Mouse (Mus musculus): Measurements from ENCODE around the gene Zfp606.

The Zfp606 gene

GRCm38 (mm10) chr7:12478158-12479008 is at the start of gene Zfp606:
TSS of gene Zfp606 (plus strand) at chr7:12478293.
- DNase-seq (ENCODE audit: low read depth, low spot score): peak; percentile 91

GRCm38 (mm10) chr7:12479009-12479346 is 885 bp downstream of the Zfp606 start:
- peak; percentile 19 for DNase-seq (ENCODE audit: low read depth, low spot score)

- peak; percentile 4 for DNase-seq (ENCODE audit: low read depth, low spot score)
Measured at GRCm38 (mm10) chr7:12479525-12479924, 1.4 kb downstream of the Zfp606 start.

- no peak for DNase-seq (ENCODE audit: low read depth, low spot score)
Measured at GRCm38 (mm10) chr7:12483771-12484170, 5.7 kb downstream of the Zfp606 start.

GRCm38 (mm10) chr7:12485956-12486355 is 7.9 kb downstream of the Zfp606 start:
- peak; percentile 11 for DNase-seq (ENCODE audit: low read depth, low spot score)

- DNase-seq (ENCODE audit: low read depth, low spot score): no peak
Measured at GRCm38 (mm10) chr7:12486691-12487090, 8.6 kb downstream of the Zfp606 start.

GRCm38 (mm10) chr7:12510913-12511312 is 32.8 kb downstream of the Zfp606 start:
- DNase-seq (ENCODE audit: low read depth, low spot score): peak; percentile 85

GRCm38 (mm10) chr7:12512217-12512616 is 34.1 kb downstream of the Zfp606 start, which contains the start of gene 2900092C05Rik:
TSS of gene 2900092C05Rik (plus strand) at chr7:12512517.
- DNase-seq (ENCODE audit: low read depth, low spot score): no peak

Data from 3T3-L1 (cell line).